Mouse (Mus musculus) embryonic facial prominence, embryonic 11.5 days (tissue): ENCODE measurements around the gene Btbd2. TPM values are rescaled to one million over a fixed set of nuclear protein-coding genes. Genes with fewer than 3 reads are reported as not detected.

Source experiments
- ATAC-seq: fragments of 200-750 bp; cut with Nextera tagmentation; replicated peaks from 2 replicates; pipeline ENCODE4 v1.8.0; 2017; ENCODE audit warnings: low read depth; ENCODE audit not compliant: insufficient number of reproducible peaks, low FRiP score, low TSS enrichment
- DNase-seq: peaks from one replicate; pipeline ENCODE4 v3.0.0-alpha.2; 2015; ENCODE audit warnings: low spot score
- H3K27ac ChIP-seq: fragments of 300-500 bp; sonication (generic); replicated peaks from 2 replicates; pipeline ENCODE4 v1.5.1; 2014; ENCODE audit warnings: mild to moderate bottlenecking, low read depth, low read length, control low read depth
- H3K27me3 ChIP-seq: fragments of 300-500 bp; sonication (generic); 2 replicates; pipeline ENCODE4 v1.6.1; 2014; ENCODE audit warnings: mild to moderate bottlenecking, low read length, moderate library complexity, mixed read lengths; ENCODE audit not compliant: control insufficient read depth, insufficient read depth
- H3K36me3 ChIP-seq: fragments of 300-500 bp; sonication (generic); replicated peaks from 2 replicates; pipeline ENCODE4 v1.6.1; 2014; ENCODE audit warnings: low read depth, mild to moderate bottlenecking, low read length, moderate library complexity, mixed read lengths; ENCODE audit not compliant: control insufficient read depth, insufficient read depth
- H3K4me1 ChIP-seq: fragments of 300-500 bp; sonication (generic); 2 replicates; pipeline ENCODE4 v1.6.1; 2014; ENCODE audit warnings: low read length, mixed read lengths; ENCODE audit not compliant: control insufficient read depth, insufficient read depth
- H3K4me2 ChIP-seq: fragments of 300-500 bp; sonication (generic); 2 replicates; pipeline ENCODE4 v1.6.1; 2014; ENCODE audit warnings: low read depth, mild to moderate bottlenecking, control low read depth, low read length, moderate library complexity
- H3K4me3 ChIP-seq: fragments of 300-500 bp; sonication (generic); 2 replicates; pipeline ENCODE4 v1.5.1; 2014; ENCODE audit warnings: low read depth, low read length, control low read depth
- H3K9ac ChIP-seq: fragments of 300-500 bp; sonication (generic); replicated peaks from 2 replicates; pipeline ENCODE4 v1.6.1; 2014; ENCODE audit warnings: mild to moderate bottlenecking, control low read depth, low read length
- H3K9me3 ChIP-seq: fragments of 300-500 bp; sonication (generic); replicated peaks from 2 replicates; pipeline ENCODE4 v1.6.1; 2016; ENCODE audit warnings: mild to moderate bottlenecking, low read length, inconsistent platforms, mixed read lengths; ENCODE audit not compliant: control insufficient read depth
- WGBS: fragments of 180-500 bp; shearing (Covaris S2); extraction: QIAGEN DNeasy Blood & Tissue Kit; methylation state at CpG from one replicate; pipeline ENCODE4 v1.1.7; 2014; 5-methylcytosine and 5-hydroxymethylcytosine counted together
- polyA plus RNA-seq: library from polyadenylated mRNA; unstranded; fragments of >200 nt; fragmentation: Nextera tagmentation; extraction: Ambion mirVana; gene quantifications from 2 replicates; pipeline ENCODE4 v1.2.1, GENCODE M21; 2014

Btbd2 gene
- polyA plus RNA-seq, result 53.5 and 56.3 TPM in 2 replicates

DNA sequence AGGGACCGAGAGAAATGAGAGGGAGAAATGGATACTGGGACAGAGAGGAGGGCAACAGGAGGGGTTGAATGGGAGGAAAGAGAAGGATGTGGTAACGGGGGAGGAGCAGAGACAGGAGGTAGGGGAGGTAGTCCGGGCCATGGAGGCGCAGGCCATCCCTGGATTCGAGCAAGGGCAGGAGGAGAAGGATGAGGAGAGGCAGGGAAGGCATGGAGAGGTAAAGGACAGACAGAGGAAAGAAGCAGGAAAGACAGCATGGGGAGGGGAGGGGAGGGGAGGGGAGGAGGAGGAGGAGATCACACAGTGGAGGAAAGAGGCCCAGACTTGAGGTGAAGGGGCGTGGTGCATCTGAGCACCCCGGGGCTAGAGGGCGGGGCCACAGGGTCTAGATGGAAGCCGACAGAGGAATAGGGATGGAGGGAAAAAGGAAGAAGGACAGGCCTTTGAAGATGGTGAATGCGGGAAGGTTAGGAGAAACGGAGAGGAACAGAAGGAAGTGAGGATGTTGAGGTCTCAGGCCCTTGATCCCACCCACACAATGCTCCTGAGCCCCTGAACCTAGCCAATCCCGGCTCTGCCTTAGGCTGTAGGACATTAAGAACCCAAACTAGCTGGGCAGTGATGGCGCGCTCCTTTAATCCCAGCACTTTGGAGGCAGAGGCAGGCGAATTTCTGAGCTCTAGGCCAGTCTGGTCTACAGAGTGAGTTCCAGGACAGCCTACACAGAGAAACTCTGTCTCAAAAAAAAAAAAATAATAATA is at the start of gene Btbd2:
TSS of gene Btbd2 (minus strand) at position 209 of the 761 bp plus-strand sequence.
- Histone ChIP-seq H3K27me3 (no peaks in the 10 kb centered on the region), H3K9ac (peak within 1 kb of the TSS; percentile 96), H3K36me3 (no peaks in the 10 kb centered on the region), H3K4me3 (peak within 1 kb of the TSS; percentile 93), H3K4me2 (peak within 1 kb of the TSS; percentile 88), H3K27ac (peak within 1 kb of the TSS; percentile 83), H3K4me1 (peaks cover 2% of the 10 kb centered on the region; the same call in 1 of the 2 replicates), H3K9me3 (no peaks in the 10 kb centered on the region)
- DNase-seq (no peak), ATAC-seq (no peak; the same call in 1 of the 2 replicates)
- WGBS, result 16% methylated on average over 15 of the region's 15 CpGs

DNA sequence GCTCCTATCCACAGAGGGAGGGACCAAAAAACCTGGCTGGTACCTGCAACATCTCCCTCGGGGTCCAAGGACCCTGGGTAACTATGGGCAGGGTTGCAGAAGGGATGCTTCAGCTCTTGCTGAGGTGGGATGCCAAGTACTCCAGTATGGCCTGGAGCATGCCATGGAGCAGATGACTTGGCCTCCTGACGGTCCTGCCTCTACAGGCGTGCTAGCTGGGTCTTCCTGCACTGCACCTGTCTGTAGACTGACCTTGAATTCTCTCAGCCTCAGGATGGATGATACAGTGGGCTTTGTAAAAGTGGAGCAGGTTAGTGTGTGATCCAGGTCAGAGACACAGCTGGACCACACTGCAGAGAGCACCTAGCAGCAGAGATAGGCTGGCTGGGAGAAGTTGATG is 48.6 kb upstream of the Btbd2 start:
- no peak overlapping the region for H3K4me2 ChIP-seq
- no peak overlapping the region for H3K27ac ChIP-seq
- 75% methylated on average over 3 of the region's 3 CpGs for WGBS
- ATAC-seq, result no peak
- H3K4me3 ChIP-seq, result no peak overlapping the region
- no peaks in the 10 kb centered on the region for H3K27me3 ChIP-seq
- H3K9ac ChIP-seq, result 0 out of 2 replicates have a peak overlapping the region, but pooled peaks have one; percentile 9
- H3K4me1 ChIP-seq, result peaks cover 5% of the 10 kb centered on the region; the same call in 1 of the 2 replicates
- H3K36me3 ChIP-seq, result peaks cover 14% of the 10 kb centered on the region
- no peaks in the 10 kb centered on the region for H3K9me3 ChIP-seq
- no peak for DNase-seq

DNA sequence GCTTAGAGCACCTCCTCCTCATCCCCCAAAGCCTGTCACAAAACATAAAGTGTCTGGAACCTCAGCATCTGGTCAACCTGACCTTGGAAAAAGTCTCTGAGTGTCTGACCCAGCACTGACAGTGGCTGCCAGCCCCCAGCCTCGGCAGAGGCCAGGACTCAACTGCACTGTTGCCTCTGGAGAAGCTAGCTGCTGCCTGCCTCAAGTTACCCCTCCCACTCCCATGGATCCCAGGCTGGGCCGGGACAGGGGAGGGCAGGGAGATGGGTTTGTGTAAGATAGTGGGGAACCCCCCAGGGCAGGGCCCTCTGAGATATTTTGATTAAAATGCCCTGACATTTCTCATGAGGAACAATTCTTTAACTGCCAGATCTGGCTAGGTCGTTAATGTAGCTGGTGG is 48.2 kb upstream of the Btbd2 start:
- no peak overlapping the region for H3K4me3 ChIP-seq
- H3K4me2 ChIP-seq, result no peak overlapping the region
- no peak for ATAC-seq
- peaks cover 14% of the 10 kb centered on the region for H3K36me3 ChIP-seq
- H3K27ac ChIP-seq, result no peak overlapping the region
- no peak for DNase-seq
- H3K4me1 ChIP-seq, result peaks cover 5% of the 10 kb centered on the region; the same call in 1 of the 2 replicates
- WGBS, result 63% methylated on average over 3 of the region's 3 CpGs
- no peak overlapping the region for H3K9ac ChIP-seq
- no peaks in the 10 kb centered on the region for H3K27me3 ChIP-seq
- H3K9me3 ChIP-seq, result no peaks in the 10 kb centered on the region

- ATAC-seq (no peak), DNase-seq (no peak)
- peaks cover 12% of the 10 kb centered on the region for H3K36me3 ChIP-seq
- no peaks in the 10 kb centered on the region for H3K27me3 ChIP-seq
- no peak overlapping the region for H3K27ac ChIP-seq
- WGBS, result 85% methylated on average over 5 of the region's 5 CpGs
- H3K4me2 ChIP-seq, result no peak overlapping the region
- H3K4me1 ChIP-seq, result peaks cover 5% of the 10 kb centered on the region; the same call in 1 of the 2 replicates
- no peaks in the 10 kb centered on the region for H3K9me3 ChIP-seq
- no peak overlapping the region for H3K9ac ChIP-seq
- no peak overlapping the region for H3K4me3 ChIP-seq
Measured at GRCm38 (mm10) chr10:80704418-80704817, 47.5 kb upstream of the Btbd2 start.

DNA sequence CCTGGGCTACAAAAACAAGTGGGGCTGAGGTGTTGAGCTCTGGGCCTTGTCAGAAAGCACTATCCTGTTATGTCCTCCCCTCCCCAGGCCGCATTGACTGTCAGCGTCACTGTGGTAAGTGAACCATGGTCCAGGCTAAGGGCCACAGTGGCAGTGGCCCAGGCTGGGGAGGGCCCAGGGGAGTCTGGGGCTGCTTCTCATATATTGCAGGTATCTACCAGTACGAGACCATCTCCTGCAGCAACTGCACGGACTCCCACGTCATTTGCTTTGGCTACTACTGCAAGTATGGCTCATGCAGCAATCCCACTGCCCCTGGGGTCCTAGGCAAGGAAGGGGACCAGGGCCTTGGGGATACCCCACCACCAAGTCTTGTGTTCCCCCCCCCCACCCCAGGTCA is 46.8 kb upstream of the Btbd2 start:
- Histone ChIP-seq H3K27me3 (no peaks in the 10 kb centered on the region), H3K9me3 (no peaks in the 10 kb centered on the region), H3K4me3 (no peak overlapping the region; the same call in 1 of the 2 replicates), H3K4me1 (peaks cover 5% of the 10 kb centered on the region; the same call in 1 of the 2 replicates), H3K36me3 (peaks cover 9% of the 10 kb centered on the region), H3K4me2 (no peak overlapping the region; the same call in none of the 2 replicates), H3K9ac (no peak overlapping the region), H3K27ac (no peak overlapping the region)
- ATAC-seq (no peak), DNase-seq (no peak)
- 86% methylated on average over 5 of the region's 5 CpGs for WGBS

DNA sequence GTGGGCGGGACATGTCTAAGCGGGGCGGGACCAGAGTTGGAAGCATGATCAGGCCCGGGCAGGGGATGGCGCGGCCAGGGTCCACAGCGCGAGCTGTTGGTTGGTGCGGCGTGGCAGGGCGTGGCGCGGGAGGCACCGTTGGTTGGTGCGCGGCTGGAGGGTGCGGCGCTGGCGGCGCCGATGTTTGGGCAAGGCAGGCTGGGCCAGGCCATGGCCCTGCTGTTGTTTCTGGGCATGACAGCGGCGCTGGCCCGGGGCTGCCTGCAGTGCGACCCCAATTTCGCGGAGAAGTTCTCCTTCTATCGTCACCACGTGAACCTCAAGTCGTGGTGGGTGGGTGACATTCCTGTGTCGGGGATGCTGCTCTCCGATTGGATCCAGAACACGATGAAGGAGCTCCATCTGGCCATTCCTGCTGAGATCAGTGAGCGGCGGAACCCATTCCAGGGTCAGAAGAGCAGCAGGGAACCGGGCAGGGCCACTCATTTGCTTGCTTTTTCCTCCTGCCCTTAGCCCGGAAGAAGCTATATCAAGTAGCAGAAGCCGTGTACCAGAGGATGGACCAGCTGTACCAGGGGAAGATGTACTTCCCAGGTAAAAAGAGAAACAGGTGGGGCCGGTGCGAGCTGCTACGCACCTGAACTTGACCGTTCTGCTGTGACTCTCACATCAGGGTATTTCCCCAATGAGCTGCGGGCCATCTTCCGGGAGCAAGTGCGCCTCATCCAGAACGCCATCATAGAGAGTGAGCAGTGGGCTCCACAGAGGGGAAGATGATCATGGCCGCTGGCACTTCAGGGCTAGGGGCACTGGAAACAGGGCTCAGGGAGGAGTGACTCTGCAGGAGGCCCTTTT is 45.9 kb upstream of the Btbd2 start:
- H3K4me1 ChIP-seq, result peaks cover 5% of the 10 kb centered on the region; the same call in 1 of the 2 replicates
- WGBS, result 2% methylated on average over 47 of the region's 47 CpGs
- H3K27me3 ChIP-seq, result no peaks in the 10 kb centered on the region
- peak; percentile 94 for DNase-seq
- peak overlapping the region; percentile 73 for H3K4me2 ChIP-seq
- peaks cover 6% of the 10 kb centered on the region for H3K36me3 ChIP-seq
- H3K9ac ChIP-seq, result peak overlapping the region; percentile 70
- no peak overlapping the region; the same call in 1 of the 2 replicates for H3K27ac ChIP-seq
- H3K9me3 ChIP-seq, result no peaks in the 10 kb centered on the region
- peak; percentile 91 for ATAC-seq
- H3K4me3 ChIP-seq, result peak overlapping the region; percentile 59

DNA sequence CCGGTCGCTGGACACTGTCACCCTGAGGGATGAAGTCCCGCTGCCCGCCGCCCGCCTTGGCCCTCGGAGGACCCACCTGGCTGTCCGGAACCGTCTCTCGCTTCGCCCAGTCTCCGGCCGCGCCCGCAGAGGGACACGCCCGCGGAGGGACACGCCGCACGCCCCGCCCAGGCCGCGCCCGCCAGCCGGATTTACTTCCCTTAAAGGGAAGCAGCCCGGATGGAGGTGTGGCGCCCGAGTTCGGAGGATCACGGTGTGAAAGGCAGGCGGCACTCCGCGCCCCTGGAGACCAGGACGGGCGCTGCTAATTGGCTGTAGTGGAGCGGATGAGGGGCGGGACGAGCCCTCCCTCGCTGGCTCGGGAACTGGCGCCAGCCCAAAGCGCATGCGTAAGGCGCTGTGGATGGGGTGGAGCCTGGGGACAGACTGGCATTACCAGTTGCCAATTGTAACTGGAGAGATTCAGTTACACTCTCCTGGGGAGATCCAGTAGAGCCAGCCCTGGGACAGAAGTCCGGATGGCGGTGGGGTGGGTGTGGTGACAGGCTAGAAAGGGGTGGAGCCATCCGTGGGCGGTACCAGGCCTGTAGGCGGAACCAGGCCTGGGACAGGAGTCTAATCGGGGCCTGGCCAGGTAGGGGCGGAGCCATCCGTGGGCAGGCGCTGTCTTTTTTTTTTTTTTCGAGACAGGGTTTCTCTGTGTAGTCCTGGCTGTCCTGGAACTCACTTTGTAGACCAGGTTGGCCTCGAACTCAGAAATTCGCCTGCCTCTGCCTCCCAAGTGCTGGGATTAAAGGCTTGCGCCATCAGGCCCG is 45.1 kb upstream of the Btbd2 start, which contains the start of the genes Mob3a and Izumo4:
TSS of gene Mob3a (minus strand) at position 257 of the 815 bp plus-strand sequence.
TSS of gene Izumo4 (plus strand) at position 464 of the 815 bp plus-strand sequence.
- Histone ChIP-seq H3K4me2 (peak within 1 kb of the TSS; percentile 73), H3K9ac (peak within 1 kb of the TSS; percentile 76), H3K27ac (no peak within 1 kb of the TSS; the same call in 1 of the 2 replicates), H3K36me3 (peaks cover under 1% of the 10 kb centered on the region; the same call in 1 of the 2 replicates), H3K27me3 (no peaks in the 10 kb centered on the region), H3K9me3 (no peaks in the 10 kb centered on the region), H3K4me3 (peak within 1 kb of the TSS; percentile 59), H3K4me1 (peaks cover 5% of the 10 kb centered on the region; the same call in 1 of the 2 replicates)
- ATAC-seq (peak; percentile 96), DNase-seq (peak; percentile 99)
- under 1% methylated on average over 59 of the region's 59 CpGs for WGBS
